Mouse (Mus musculus): ENCODE measurements at regions not wholly inside any gene's neighbourhood (a gene's known extent, or its start where the extent isn't known, plus 50 kb on each side); places are given as distances from the start of the nearest gene placed in this dataset.

DNA sequence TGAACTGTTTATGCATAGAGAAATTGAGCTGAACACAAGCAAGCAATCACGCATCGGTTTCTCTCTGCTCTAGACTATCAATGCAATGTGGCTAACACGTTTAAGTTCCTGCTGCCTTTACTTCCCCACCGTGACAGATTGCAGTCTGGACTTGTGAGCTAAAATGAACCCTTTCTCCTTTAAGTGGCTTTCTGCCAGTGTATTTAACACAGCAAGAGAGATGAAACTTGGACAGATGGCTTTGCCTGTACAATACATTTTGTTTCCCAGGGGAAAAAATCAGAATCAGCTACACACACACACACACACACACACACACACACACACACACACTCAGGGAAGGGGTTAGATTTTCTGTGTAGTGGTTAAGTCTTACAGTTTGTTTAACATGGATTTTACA, 206.8 kb downstream of the Sp3 start:
- TF ChIP-seq MAFK (IDR thresholded peaks at IDR 0.05; ENCODE audit: insufficient read depth, low read depth, low read length) (no peak), CHD2 (IDR thresholded peaks at IDR 0.05; ENCODE audit: low read depth, low read length) (no peak), ZC3H11A (IDR thresholded peaks at IDR 0.05; ENCODE audit: borderline replicate concordance, low read depth, low read length) (no peak), HCFC1 (IDR thresholded peaks at IDR 0.05; ENCODE audit: borderline replicate concordance, insufficient read depth, low read length) (no peak), ZNF384 (IDR thresholded peaks at IDR 0.05; ENCODE audit: low read depth, low read length) (no peak)
